Mouse (Mus musculus) hindbrain, embryonic 14.5 days (tissue): ENCODE measurements at regions not wholly inside any gene's neighbourhood (a gene's known extent, or its start where the extent isn't known, plus 50 kb on each side); places are given as distances from the start of the nearest gene placed in this dataset.

Source experiments
- ATAC-seq: fragments of 200-750 bp; cut with Nextera tagmentation; 2 replicates; pipeline ENCODE4 v1.8.0; 2017; ENCODE audit warnings: moderate number of reproducible peaks, mild to moderate bottlenecking, moderate TSS enrichment, moderate library complexity; ENCODE audit not compliant: low FRiP score
- DNase-seq: peaks from one replicate; pipeline ENCODE4 v3.0.0-alpha.2; 2015; ENCODE audit warnings: low spot score
- H3K27ac ChIP-seq: fragments of 300-500 bp; sonication (generic); 2 replicates; pipeline ENCODE4 v1.5.1; 2014; ENCODE audit warnings: mild to moderate bottlenecking, moderate library complexity
- H3K27me3 ChIP-seq: fragments of 300-500 bp; sonication (generic); 2 replicates; pipeline ENCODE4 v1.6.1; 2014; ENCODE audit warnings: mild to moderate bottlenecking, low read length, mixed read lengths; ENCODE audit not compliant: control insufficient read depth, insufficient read depth
- H3K36me3 ChIP-seq: fragments of 300-500 bp; sonication (generic); replicated peaks from 2 replicates; pipeline ENCODE4 v1.6.1; 2014; ENCODE audit not compliant: control insufficient read depth, insufficient read depth
- H3K4me1 ChIP-seq: fragments of 300-500 bp; sonication (generic); replicated peaks from 2 replicates; pipeline ENCODE4 v1.6.1; 2014; ENCODE audit warnings: antibody characterized with exemption, low read length, mixed read lengths; ENCODE audit not compliant: control insufficient read depth, insufficient read depth
- H3K4me2 ChIP-seq: fragments of 300-500 bp; sonication (generic); replicated peaks from 2 replicates; pipeline ENCODE4 v1.6.1; 2014; ENCODE audit warnings: mild to moderate bottlenecking, moderate library complexity
- H3K4me3 ChIP-seq: fragments of 300-500 bp; sonication (generic); replicated peaks from 2 replicates; pipeline ENCODE4 v1.5.1; 2014; ENCODE audit warnings: mild to moderate bottlenecking, low read length
- H3K9ac ChIP-seq: fragments of 300-500 bp; sonication (generic); 2 replicates; pipeline ENCODE4 v1.6.1; 2014
- H3K9me3 ChIP-seq: fragments of 300-500 bp; sonication (generic); 2 replicates; pipeline ENCODE4 v1.6.1; 2016; ENCODE audit warnings: low read length; ENCODE audit not compliant: control insufficient read depth
- WGBS: fragments of 180-500 bp; shearing (Covaris S2); extraction: QIAGEN DNeasy Blood & Tissue Kit; methylation state at CpG from one replicate; pipeline ENCODE4 v1.1.7; 2014; 5-methylcytosine and 5-hydroxymethylcytosine counted together

DNA sequence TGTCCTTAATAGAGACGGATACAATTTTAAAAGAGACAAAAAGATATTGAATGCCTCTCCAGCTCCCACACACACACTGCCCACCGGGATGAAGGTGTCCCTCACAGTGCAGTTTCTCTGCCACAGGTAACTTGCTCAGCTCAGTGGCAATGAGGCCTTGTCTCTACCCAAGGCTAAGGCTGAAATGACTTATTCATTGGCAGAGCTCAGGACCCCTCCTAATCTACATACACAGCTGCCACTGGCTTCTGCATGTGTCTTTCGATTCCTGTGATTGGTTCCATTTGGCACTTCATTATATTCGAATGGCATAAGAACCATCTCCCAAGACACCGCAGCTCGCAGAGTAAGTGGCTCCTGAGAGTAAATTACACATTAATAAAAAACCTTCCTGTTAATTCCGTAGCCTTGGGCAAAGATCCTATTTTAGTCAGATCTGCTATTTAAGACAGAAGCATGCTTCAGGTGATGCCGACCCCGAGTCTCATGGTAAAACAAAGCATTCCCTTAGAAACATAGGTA is 122.2 kb downstream of the Rap2a start:
- no peak overlapping the region for H3K27ac ChIP-seq
- WGBS, result 68% methylated on average over 9 of the region's 9 CpGs
- H3K4me2 ChIP-seq, result no peak overlapping the region
- no peaks in the 10 kb centered on the region for H3K27me3 ChIP-seq
- DNase-seq, result peak; percentile 26
- peak; percentile 43; the same call in 1 of the 2 replicates for ATAC-seq
- H3K4me1 ChIP-seq, result no peaks in the 10 kb centered on the region
- H3K9me3 ChIP-seq, result no peaks in the 10 kb centered on the region
- no peak overlapping the region for H3K4me3 ChIP-seq
- no peaks in the 10 kb centered on the region for H3K36me3 ChIP-seq
- H3K9ac ChIP-seq, result no peak overlapping the region

- no peaks in the 10 kb centered on the region for H3K9me3 ChIP-seq
- no peak overlapping the region for H3K9ac ChIP-seq
- no peaks in the 10 kb centered on the region for H3K4me1 ChIP-seq
- DNase-seq (no peak), ATAC-seq (no peak)
- H3K36me3 ChIP-seq, result no peaks in the 10 kb centered on the region
- 92% methylated on average over 7 of the region's 7 CpGs for WGBS
- no peaks in the 10 kb centered on the region for H3K27me3 ChIP-seq
- no peak overlapping the region for H3K4me2 ChIP-seq
- no peak overlapping the region for H3K27ac ChIP-seq
- no peak overlapping the region for H3K4me3 ChIP-seq
Observed at GRCm38 (mm10) chr14:120601510-120601909, 123.3 kb downstream of the Rap2a start.

GRCm38 (mm10) chr14:120603849-120604492 is 125.7 kb downstream of the Rap2a start:
- Histone ChIP-seq H3K27me3 (no peaks in the 10 kb centered on the region), H3K9me3 (no peaks in the 10 kb centered on the region), H3K27ac (no peak overlapping the region), H3K9ac (no peak overlapping the region), H3K36me3 (no peaks in the 10 kb centered on the region), H3K4me3 (no peak overlapping the region), H3K4me2 (no peak overlapping the region), H3K4me1 (no peaks in the 10 kb centered on the region)
- 69% methylated on average over 6 of the region's 6 CpGs for WGBS
- no peak for DNase-seq
- no peak for ATAC-seq

- ATAC-seq, result no peak
- H3K4me3 ChIP-seq, result no peak overlapping the region
- no peaks in the 10 kb centered on the region for H3K4me1 ChIP-seq
- 94% methylated on average over 3 of the region's 3 CpGs for WGBS
- no peaks in the 10 kb centered on the region for H3K36me3 ChIP-seq
- DNase-seq, result no peak
- H3K9ac ChIP-seq, result no peak overlapping the region
- no peaks in the 10 kb centered on the region for H3K27me3 ChIP-seq
- no peak overlapping the region for H3K4me2 ChIP-seq
- no peak overlapping the region for H3K27ac ChIP-seq
- H3K9me3 ChIP-seq, result no peaks in the 10 kb centered on the region
Observed at GRCm38 (mm10) chr14:120607801-120608200, 129.6 kb downstream of the Rap2a start.

GRCm38 (mm10) chr14:120611311-120611710 is 133.1 kb downstream of the Rap2a start:
- H3K9ac ChIP-seq, result no peak overlapping the region
- H3K9me3 ChIP-seq, result no peaks in the 10 kb centered on the region
- no peaks in the 10 kb centered on the region for H3K36me3 ChIP-seq
- no peak overlapping the region for H3K4me2 ChIP-seq
- no peak overlapping the region for H3K27ac ChIP-seq
- H3K27me3 ChIP-seq, result no peaks in the 10 kb centered on the region
- H3K4me3 ChIP-seq, result no peak overlapping the region
- H3K4me1 ChIP-seq, result no peaks in the 10 kb centered on the region
- 90% methylated on average over 1 of the region's 1 CpGs for WGBS
- DNase-seq (no peak), ATAC-seq (no peak)

GRCm38 (mm10) chr14:120626223-120626935 is 148.1 kb downstream of the Rap2a start:
- Histone ChIP-seq H3K4me3 (no peak overlapping the region), H3K9ac (no peak overlapping the region), H3K27me3 (no peaks in the 10 kb centered on the region), H3K9me3 (no peaks in the 10 kb centered on the region), H3K36me3 (no peaks in the 10 kb centered on the region), H3K4me1 (peaks cover 11% of the 10 kb centered on the region), H3K4me2 (no peak overlapping the region), H3K27ac (peak overlapping the region; percentile 78)
- WGBS, result 52% methylated on average over 9 of the region's 9 CpGs
- peak; percentile 57; the same call in 1 of the 2 replicates for ATAC-seq
- DNase-seq, result peak; percentile 47

GRCm38 (mm10) chr14:120626936-120627277 is 148.7 kb downstream of the Rap2a start:
- H3K9me3 ChIP-seq, result no peaks in the 10 kb centered on the region
- H3K36me3 ChIP-seq, result no peaks in the 10 kb centered on the region
- H3K9ac ChIP-seq, result no peak overlapping the region
- H3K4me1 ChIP-seq, result peaks cover 11% of the 10 kb centered on the region
- no peaks in the 10 kb centered on the region for H3K27me3 ChIP-seq
- no peak for DNase-seq
- no peak overlapping the region for H3K4me3 ChIP-seq
- peak overlapping the region; percentile 78 for H3K27ac ChIP-seq
- H3K4me2 ChIP-seq, result no peak overlapping the region
- ATAC-seq, result no peak
- 54% methylated on average over 4 of the region's 4 CpGs for WGBS

DNA sequence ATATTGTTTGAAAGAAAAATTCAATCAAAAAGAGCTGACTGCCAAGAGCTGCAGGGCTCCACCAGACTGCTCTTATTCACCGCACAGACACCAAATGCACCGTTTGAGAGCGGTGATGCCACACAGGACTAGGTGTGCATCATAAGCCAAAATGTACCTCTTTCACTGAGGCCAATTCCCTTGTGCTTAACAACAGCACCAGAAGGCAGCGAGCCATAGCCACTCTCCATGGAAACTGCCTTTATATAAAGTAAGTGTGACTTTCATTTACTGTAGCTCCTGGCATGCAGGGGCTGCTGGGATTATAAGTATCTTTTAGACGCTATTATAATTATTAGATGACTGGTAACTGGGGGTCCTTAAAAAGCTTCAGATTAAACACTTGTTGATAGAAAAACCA is 154.5 kb downstream of the Rap2a start:
- 80% methylated on average over 5 of the region's 5 CpGs for WGBS
- Histone ChIP-seq H3K36me3 (no peaks in the 10 kb centered on the region), H3K4me2 (no peak overlapping the region), H3K4me1 (no peaks in the 10 kb centered on the region), H3K27me3 (no peaks in the 10 kb centered on the region), H3K9me3 (no peaks in the 10 kb centered on the region), H3K27ac (no peak overlapping the region), H3K9ac (no peak overlapping the region), H3K4me3 (no peak overlapping the region)
- no peak for DNase-seq
- ATAC-seq, result no peak

DNA sequence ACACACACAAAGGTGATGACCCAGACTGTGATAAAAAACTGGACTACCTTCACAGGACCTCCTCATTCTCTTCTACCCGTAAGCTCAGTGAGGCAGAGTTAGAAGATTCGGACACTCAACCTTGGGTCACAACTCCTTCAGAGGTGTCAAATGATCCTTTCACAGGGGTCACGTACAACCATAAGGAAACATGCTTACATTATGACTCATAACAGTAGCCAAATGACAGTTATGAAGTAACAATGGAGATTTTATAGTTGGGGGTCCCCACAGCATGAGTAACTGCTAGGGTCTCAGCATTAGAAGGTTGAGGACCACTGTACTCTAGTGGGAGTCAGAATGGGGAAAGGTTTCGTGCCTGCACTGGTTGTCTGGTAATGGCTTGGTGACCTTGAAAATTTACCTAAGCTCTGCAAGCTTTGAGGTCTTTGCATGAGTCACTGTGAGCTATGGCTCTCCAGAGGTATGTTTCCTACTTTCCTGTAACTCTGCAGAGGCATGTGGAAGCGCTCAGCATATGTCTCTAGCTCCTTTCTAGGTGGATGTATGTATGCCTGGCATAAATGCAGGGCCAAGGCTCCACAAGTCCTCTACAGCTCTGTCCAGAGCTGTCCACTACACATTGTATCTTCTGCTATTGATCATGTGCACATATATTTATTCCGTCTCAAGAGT is 158.6 kb downstream of the Rap2a start:
- Histone ChIP-seq H3K4me1 (no peaks in the 10 kb centered on the region), H3K27ac (no peak overlapping the region), H3K9me3 (no peaks in the 10 kb centered on the region), H3K36me3 (no peaks in the 10 kb centered on the region), H3K9ac (no peak overlapping the region), H3K4me2 (no peak overlapping the region), H3K27me3 (no peaks in the 10 kb centered on the region), H3K4me3 (no peak overlapping the region)
- DNase-seq (no peak), ATAC-seq (no peak)
- WGBS, result 96% methylated on average over 6 of the region's 6 CpGs
